Mouse (Mus musculus): ENCODE results near the gene Lemd2.
A peak's percentile ranks its signal among the peaks of the same experiment; 100 is the strongest.

Lemd2 gene

DNA sequence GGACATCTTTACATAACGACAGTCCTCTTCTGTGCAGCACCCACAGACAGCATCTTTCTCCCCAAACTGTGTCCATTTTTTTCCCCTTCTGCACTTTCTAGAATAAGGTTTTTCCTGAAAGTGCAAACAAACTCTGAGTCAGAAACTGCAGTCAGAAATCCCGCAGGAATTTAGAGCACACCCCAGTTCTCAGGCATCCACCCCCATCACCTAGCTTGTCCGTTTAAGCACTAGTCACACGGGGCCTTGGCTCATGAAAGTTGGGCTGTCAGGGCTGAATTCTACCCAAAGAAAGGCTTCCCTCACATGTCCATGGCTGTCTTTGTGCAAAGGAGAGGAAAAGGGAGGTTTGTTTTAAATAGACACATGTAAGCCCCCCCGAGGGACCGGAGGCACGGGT, 23.0 kb upstream of the Lemd2 start:
- no peak for DNase-seq (ENCODE audit: low spot score)

DNA sequence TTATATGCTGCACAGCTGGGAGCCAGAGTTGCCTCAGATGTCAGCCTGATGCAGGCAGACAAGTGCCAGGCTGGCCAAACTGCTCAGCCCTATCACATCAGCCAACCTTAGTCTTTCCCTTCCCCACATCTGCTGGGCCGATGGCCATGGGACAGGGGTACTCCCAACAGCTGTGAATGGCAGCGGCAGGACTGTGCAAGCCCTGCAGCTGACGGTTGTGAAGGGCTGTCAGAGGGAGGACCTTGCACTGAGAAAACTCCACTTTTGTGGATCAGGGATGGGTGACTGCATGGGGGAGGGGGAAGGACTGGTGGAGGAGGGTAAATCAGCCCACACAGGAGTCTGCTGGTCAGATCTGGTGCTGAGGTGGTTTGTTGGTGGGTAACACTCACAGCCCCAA, 22.4 kb upstream of the Lemd2 start:
- DNase-seq (ENCODE audit: low spot score), result no peak

DNA sequence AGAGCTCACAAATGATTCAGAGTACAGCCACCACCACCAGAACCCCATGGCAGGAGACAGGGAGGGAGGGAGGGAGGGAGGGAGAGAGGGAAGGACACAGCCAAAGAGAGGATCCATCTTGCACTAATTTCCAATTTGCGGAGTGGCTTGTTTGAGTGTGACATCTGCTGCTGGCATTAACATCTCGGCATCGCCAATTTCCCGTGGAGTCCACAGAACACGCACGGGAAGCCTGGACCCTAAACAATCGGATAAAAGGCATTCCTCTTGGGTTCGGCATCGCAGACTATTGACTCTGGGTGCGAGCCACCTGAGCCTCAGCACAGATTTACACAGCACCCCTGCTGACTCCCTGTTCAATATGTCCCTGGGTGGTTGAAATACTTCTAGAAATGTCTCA, 21.5 kb upstream of the Lemd2 start:
- no peak for DNase-seq (ENCODE audit: low spot score)

- no peak for DNase-seq (ENCODE audit: low spot score)
Measured at GRCm38 (mm10) chr17:27223821-27224220, 19.6 kb upstream of the Lemd2 start.

- DNase-seq (ENCODE audit: low spot score), result peak; percentile 58
Measured at GRCm38 (mm10) chr17:27221562-27221961, 17.3 kb upstream of the Lemd2 start.

GRCm38 (mm10) chr17:27218916-27219315, 14.6 kb upstream of the Lemd2 start:
- no peak for DNase-seq (ENCODE audit: low spot score)

- no peak for DNase-seq (ENCODE audit: low spot score)
Measured at GRCm38 (mm10) chr17:27218364-27218763, 14.1 kb upstream of the Lemd2 start.

DNA sequence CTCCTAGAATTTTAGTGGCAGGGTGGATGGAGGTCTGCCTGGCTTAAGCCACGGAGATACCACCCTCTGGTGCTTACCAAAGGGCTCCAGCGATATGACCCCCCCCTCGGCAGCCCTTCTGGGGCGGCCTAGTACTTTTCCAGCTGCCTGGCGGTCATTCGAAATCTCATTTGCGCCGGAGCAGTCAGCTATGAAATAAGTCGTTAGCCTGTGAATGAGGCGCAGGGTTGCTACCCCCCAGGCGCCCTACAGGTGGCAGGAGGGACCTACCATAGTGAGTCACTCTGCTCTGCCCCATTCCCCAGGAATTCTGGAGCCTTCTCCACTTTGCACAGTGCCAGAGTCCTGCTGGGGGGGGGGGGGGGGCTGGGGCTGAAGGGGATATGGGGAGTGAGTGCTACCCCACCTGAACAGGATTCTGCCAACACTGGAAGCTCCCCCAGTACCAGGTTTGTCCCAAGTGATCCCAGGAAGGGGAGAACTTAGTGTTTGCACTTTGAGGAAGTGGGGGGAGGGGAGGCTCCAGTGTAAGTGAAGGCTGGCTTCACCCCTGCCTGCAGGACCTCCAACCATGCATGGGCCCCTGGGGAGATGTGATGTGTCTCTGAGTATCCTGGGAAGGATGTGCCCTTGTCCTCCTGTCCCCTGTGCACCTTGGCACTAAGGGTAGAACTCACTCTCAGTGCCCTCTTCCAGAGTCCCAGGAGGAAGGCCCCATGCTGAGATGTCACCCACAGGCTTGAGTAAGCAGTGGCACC, 8.7 kb upstream of the Lemd2 start:
- DNase-seq (ENCODE audit: low spot score), result peak; percentile 45

GRCm38 (mm10) chr17:27212006-27212405, 7.7 kb upstream of the Lemd2 start:
- no peak for DNase-seq (ENCODE audit: low spot score)

DNA sequence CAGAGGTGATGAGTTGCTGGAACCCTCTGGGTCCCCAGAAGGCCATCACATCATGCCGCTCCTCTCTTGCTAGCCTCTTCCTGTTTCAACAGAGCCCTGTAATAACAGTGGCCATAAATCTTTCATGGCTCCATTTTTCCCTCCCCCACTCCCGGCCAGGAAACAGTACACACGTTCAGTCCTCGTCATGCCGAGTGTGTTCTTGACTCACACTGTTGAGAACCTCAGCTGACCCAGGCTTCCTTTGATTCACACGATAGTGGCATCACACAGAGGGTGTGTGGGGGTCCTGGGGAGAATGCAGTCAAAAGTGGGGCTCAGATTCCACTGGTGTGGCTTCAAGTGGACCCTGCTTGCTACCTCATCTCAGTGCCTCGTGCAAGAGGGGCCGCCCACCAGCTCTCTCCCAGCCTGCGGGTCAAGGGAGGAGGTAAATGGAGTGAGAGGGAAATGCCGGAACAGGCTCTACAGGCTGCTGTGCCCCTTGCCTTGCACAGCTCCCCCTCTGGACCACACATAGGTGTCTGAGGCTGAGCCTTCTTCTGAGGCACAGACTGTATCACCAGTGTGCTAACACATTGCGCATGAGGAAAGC, 2.9 kb upstream of the Lemd2 start:
- DNase-seq (ENCODE audit: low spot score), result no peak

DNA sequence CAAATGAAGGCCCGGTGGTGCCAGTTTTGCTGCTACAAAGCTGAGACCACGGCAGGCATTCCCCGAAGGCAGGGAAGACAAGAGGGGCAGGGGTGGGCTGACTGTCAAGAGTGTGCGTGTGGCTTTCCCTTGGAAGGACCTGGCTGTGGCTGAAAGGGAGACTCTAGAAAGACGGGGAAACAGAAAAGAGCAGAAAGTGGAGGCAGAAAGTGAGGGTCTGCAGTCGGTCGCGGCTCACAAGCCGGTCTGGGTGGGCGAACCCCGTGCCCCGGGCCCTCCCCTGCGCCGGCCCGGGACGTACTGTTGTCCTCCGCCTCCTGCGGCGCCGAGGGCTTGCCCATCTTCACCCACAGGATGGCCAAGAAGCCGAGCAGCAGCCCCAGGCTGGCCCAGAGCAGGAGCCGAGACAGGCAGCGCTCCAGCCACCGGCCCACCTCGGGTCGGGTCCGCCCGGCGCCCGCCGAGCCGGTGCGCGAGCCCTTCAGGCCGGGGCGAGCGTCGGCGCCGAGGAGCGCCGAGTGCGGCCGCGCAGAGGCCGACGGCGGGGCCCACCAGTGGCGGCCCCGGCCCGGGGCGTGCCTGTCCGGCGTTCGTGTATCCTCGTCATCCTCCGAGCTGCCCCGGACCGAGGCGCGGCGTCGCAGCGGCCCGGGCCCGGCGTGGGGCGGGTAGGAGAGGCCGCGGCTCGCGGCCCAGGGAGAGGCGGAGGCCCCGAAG, 753 bp downstream of the Lemd2 start:
- no peak for DNase-seq (ENCODE audit: low spot score)

DNA sequence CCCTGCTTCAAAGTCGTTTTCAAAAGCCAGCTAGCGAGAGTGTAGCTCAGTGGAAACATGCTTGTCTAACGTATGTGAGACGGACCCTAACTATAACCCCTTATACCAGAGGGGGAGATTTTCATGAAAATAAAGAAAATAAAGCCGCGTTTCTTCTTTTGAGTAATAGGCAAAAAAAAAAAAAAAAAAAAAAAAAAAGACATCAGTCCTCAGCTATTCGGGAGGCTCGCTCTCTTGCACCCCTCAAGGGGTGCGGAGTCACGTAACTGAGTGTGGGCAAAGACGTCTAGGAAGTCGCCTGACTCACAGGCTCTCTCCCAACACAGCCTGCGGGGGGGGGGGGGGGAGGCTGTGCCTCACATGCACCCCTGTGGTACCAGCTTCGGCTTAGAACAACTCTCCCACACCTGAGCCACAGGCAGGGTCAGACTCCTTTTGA, 1.3 kb downstream of the Lemd2 start:
- DNase-seq (ENCODE audit: low spot score), result no peak

- DNase-seq (ENCODE audit: low spot score), result no peak
Measured at GRCm38 (mm10) chr17:27201981-27202380, 2.3 kb downstream of the Lemd2 start.

DNA sequence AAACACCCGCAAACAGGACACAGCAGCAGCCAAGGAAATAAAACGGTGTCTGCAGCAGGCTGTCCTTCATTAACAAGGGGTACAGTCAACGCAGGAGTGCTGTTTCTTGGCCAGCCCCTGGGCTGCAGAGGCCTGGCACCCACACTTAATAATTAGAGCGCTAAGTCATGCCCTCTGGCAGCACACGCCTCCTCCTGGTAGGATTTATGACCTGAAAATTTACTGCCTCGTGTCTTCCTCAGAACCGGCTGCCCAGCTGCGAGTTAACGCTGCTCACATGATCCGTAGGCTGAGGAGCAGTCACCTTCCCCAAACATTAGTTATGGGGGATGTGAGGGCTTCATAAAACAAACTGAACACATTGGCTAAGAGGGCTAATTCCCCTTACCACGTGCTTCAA, 3.5 kb downstream of the Lemd2 start:
- no peak for DNase-seq (ENCODE audit: low spot score)

DNA sequence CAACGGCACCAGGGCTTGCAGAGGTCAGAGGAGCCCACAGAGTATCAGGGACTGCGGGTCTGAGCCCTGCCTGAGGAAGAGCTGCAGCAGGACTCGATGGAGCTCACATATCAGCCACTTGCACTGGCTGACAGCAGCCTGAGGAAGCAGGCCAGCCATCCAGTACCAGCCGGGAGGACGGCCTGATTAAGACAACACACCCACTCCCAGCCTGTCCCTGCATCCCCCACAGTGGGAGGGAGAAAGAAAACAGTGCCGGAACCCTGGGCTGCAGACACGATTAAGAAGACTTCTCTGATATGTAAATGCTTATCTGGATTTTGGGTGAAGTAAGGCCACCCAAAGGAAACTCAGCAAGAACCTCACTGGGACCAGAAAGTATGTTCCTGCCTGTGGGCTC, 4.4 kb downstream of the Lemd2 start:
- no peak for DNase-seq (ENCODE audit: low spot score)

GRCm38 (mm10) chr17:27199205-27199604, 5.1 kb downstream of the Lemd2 start:
- DNase-seq (ENCODE audit: low spot score), result no peak

DNA sequence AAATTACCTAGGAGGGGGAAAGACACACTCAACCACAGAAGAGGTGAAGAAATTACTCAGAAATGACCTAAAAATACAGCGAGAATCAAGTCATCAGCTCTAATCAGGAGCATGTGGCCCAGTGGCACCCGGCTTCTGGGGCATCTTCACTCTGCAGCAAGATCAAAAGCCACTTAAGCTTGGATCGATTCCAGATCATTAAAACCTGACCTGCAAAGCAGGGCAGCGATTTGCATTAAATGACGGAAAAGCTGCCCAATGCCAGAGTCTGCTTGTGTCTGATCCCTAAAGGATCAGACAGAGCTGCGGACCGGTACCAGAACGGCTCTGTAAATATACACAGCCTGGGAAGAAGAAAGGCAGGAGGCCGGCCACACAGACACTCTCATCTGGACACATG, 8.1 kb downstream of the Lemd2 start:
- DNase-seq (ENCODE audit: low spot score), result no peak

- no peak for DNase-seq (ENCODE audit: low spot score)
Measured at GRCm38 (mm10) chr17:27194258-27195185, 9.7 kb downstream of the Lemd2 start.

DNA sequence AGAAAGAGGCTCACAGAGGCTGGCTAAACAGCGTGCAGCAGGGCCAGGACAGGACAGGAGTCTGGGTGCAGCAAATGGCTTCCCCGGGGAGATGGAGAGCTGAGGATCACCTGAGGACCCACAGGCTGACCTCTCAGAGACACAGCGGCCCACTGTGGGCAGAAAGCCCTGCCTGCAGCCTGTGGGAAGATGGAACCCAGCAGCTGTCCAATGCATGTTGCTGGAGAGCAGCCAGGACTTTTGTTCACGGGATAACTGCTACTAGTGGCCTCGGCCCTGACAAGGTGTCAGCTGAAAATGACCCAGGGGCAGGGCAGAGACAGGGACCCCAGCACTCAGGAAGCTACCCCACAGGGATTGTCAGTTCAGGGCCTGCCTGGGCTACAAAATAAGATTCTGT, 12.5 kb downstream of the Lemd2 start:
- DNase-seq (ENCODE audit: low spot score), result no peak

GRCm38 (mm10) chr17:27191189-27191588, 13.1 kb downstream of the Lemd2 start:
- DNase-seq (ENCODE audit: low spot score), result no peak

DNA sequence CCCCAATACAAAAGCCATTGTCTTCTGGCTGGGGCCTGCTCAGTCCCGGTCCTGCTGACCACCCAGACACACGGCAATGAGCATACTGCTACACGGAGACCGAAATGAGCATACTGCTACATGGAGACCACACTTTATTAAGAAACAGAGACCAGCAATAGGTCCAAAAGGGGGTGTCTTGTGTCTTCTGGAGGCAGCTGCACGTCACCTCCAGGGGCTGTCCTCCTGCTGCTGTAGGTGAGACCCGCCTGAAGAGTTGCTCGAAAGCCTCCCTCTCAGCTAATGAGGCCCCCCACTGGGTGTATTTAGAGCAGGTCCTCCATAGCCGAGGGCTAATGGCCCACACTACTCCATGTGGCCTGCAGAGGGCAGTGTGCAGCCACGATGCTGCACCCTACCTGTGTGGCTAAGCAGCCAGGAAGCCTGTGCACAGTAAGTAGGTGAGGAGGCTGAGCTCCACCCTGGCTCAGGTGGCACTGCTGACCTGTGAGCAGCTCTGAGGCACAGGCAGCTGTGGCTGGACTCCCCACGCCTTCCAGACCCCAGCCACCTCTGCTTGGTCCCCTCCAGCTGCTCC, 14.5 kb downstream of the Lemd2 start:
- peak; percentile 66 for DNase-seq (ENCODE audit: low spot score)

DNA sequence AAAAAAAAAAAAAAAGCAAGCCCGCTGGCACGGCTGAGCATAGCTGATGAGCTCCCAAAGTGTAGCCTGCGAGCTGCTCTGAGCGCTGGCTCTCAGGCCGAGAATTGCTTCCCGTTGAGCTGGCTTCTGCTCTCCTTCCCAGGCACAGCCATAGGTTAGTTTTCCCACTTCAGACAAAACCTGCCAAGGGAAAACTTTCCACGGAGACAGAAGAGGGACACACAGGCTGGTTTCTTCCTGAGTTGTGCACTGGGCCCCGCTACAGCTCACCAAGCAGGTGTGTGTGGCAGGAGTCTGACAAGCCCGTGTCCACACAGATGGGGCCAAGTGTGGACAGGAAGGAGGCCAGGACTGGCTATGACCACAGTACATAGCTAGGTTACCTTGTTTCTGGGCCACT, 15.4 kb downstream of the Lemd2 start:
- no peak for DNase-seq (ENCODE audit: low spot score)
